Mouse (Mus musculus): ENCODE data around the gene Gfi1.

The Gfi1 gene

DNA sequence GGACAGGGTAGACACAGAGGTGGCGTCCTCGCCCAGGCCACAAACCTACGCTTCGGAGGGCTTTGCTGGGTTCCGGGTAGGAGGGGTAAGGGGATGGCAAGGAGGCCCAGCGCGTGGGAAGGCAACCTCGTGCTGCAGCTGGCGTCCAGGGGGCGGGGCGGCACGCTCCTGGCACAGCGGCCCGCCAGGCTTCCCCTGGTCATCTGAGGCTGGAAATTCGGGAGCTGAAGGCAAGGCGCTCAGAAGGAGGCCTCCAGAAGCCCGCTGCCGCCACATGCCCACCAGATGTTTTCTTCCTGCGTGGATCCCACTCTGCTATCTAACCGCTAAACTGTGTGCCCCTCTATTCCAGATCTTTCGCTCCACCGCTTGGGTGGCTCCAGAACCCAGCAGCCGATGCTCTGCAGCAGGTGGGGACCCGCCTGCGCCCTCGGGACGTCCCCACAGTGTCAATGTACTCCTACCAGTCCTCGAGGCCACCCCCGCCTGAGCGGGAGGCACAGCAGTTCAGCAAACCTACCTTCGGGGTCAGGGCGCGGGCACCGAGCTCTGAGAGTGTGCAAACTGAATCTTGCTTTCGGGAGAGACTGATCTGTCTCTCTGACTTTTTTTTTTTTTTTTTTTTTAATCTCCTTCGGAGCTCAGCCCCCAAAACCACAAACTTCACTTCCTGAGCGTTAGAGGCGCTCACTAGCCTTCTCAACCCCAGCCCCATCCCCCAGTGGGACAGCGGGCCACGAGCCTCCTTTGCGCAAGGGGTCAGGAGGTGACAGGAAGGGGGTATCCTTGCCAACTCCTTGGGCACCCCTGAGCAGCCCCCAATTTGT lies at the start of gene Gfi1:
TSS of gene Gfi1 (minus strand) at position 602 of the 827 bp plus-strand sequence.
- H3K27me3 ChIP-seq (ENCODE audit: insufficient read depth, low read length): peaks cover 80% of the 10 kb centered on the region
- TF ChIP-seq CTCF (conservative IDR thresholded peaks at IDR 0.05; ENCODE audit: low read length): no peak
- TF ChIP-seq NANOG (IDR thresholded peaks at IDR 0.05; ENCODE audit: borderline replicate concordance, low read length): no peak
- TF ChIP-seq POU5F1 (IDR thresholded peaks at IDR 0.05; ENCODE audit: borderline replicate concordance, low read length): no peak
- H3K36me3 ChIP-seq (ENCODE audit: insufficient read depth, low read length): no peaks in the 10 kb centered on the region

DNA sequence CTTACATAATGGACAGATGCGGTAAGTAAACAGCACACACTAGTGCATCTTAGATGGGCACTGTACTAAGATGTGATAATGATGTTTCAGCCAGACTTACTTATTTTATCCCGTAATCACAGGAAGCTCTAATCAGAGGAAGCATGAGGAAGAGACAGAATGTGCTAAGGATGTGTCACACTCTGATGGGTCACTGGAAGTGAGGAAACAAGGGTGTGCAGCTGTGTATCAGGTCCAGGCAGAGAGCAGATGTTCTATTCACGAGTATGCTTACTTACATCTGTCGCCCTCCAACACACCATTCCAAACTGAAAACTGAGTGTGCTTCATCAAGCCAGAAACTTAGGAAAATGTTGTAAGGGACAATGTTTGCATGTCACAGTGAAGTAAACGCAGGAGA lies 46.2 kb upstream of the Gfi1 start:
- TF ChIP-seq NANOG (IDR thresholded peaks at IDR 0.05; ENCODE audit: borderline replicate concordance, low read length) (no peak), POU5F1 (IDR thresholded peaks at IDR 0.05; ENCODE audit: borderline replicate concordance, low read length) (no peak), CTCF (conservative IDR thresholded peaks at IDR 0.05; ENCODE audit: low read length) (no peak)
- H3K27me3 ChIP-seq (ENCODE audit: insufficient read depth, low read length): no peaks in the 10 kb centered on the region
- H3K9me3 ChIP-seq (ENCODE audit: low read length): peaks cover 17% of the 10 kb centered on the region

More for the DNA sequence above, at the start of gene Gfi1:
- Histone ChIP-seq H3K4me3 (replicated peaks; ENCODE audit: low read length) (peak within 1 kb of the TSS; percentile 57), H3K9me3 (ENCODE audit: low read length) (no peaks in the 10 kb centered on the region), H3K4me1 (replicated peaks; ENCODE audit: low read depth, low read length) (peaks cover 48% of the 10 kb centered on the region)

GRCm38 (mm10) chr5:107768224-107768623 lies 42.4 kb upstream of the Gfi1 start:
- Histone ChIP-seq H3K27me3 (ENCODE audit: insufficient read depth, low read length) (no peaks in the 10 kb centered on the region), H3K36me3 (ENCODE audit: insufficient read depth, low read length) (peaks cover 32% of the 10 kb centered on the region), H3K9me3 (ENCODE audit: low read length) (peaks cover 22% of the 10 kb centered on the region), H3K4me1 (replicated peaks; ENCODE audit: low read depth, low read length) (no peaks in the 10 kb centered on the region), H3K4me3 (replicated peaks; ENCODE audit: low read length) (no peak overlapping the region)
- TF ChIP-seq NANOG (IDR thresholded peaks at IDR 0.05; ENCODE audit: borderline replicate concordance, low read length): no peak
- TF ChIP-seq POU5F1 (IDR thresholded peaks at IDR 0.05; ENCODE audit: borderline replicate concordance, low read length): no peak
- no peak for TF ChIP-seq CTCF (conservative IDR thresholded peaks at IDR 0.05; ENCODE audit: low read length)

More for the DNA sequence above, 46.2 kb upstream of the Gfi1 start:
- Histone ChIP-seq H3K4me3 (replicated peaks; ENCODE audit: low read length) (no peak overlapping the region), H3K36me3 (ENCODE audit: insufficient read depth, low read length) (peaks cover 22% of the 10 kb centered on the region), H3K4me1 (replicated peaks; ENCODE audit: low read depth, low read length) (no peaks in the 10 kb centered on the region)

- Histone ChIP-seq H3K4me1 (replicated peaks; ENCODE audit: low read depth, low read length) (no peaks in the 10 kb centered on the region), H3K36me3 (ENCODE audit: insufficient read depth, low read length) (peaks cover 26% of the 10 kb centered on the region), H3K9me3 (ENCODE audit: low read length) (peaks cover 22% of the 10 kb centered on the region), H3K4me3 (replicated peaks; ENCODE audit: low read length) (no peak overlapping the region), H3K27me3 (ENCODE audit: insufficient read depth, low read length) (no peaks in the 10 kb centered on the region)
- TF ChIP-seq POU5F1 (IDR thresholded peaks at IDR 0.05; ENCODE audit: borderline replicate concordance, low read length) (no peak), NANOG (IDR thresholded peaks at IDR 0.05; ENCODE audit: borderline replicate concordance, low read length) (no peak), CTCF (conservative IDR thresholded peaks at IDR 0.05; ENCODE audit: low read length) (no peak)
These were observed 40.1 kb upstream of the Gfi1 start for GRCm38 (mm10) chr5:107765946-107766345.

- H3K36me3 ChIP-seq (ENCODE audit: insufficient read depth, low read length): peaks cover 23% of the 10 kb centered on the region
- H3K4me1 ChIP-seq (replicated peaks; ENCODE audit: low read depth, low read length): no peaks in the 10 kb centered on the region
- no peaks in the 10 kb centered on the region for H3K27me3 ChIP-seq (ENCODE audit: insufficient read depth, low read length)
- H3K9me3 ChIP-seq (ENCODE audit: low read length): peaks cover 22% of the 10 kb centered on the region
- TF ChIP-seq CTCF (conservative IDR thresholded peaks at IDR 0.05; ENCODE audit: low read length) (no peak), NANOG (IDR thresholded peaks at IDR 0.05; ENCODE audit: borderline replicate concordance, low read length) (no peak), POU5F1 (IDR thresholded peaks at IDR 0.05; ENCODE audit: borderline replicate concordance, low read length) (no peak)
- H3K4me3 ChIP-seq (replicated peaks; ENCODE audit: low read length): no peak overlapping the region
These were observed 38.6 kb upstream of the Gfi1 start for GRCm38 (mm10) chr5:107764486-107764885.

GRCm38 (mm10) chr5:107763674-107764073 lies 37.8 kb upstream of the Gfi1 start:
- Histone ChIP-seq H3K27me3 (ENCODE audit: insufficient read depth, low read length) (no peaks in the 10 kb centered on the region), H3K36me3 (ENCODE audit: insufficient read depth, low read length) (peaks cover 27% of the 10 kb centered on the region), H3K9me3 (ENCODE audit: low read length) (peaks cover 19% of the 10 kb centered on the region), H3K4me1 (replicated peaks; ENCODE audit: low read depth, low read length) (no peaks in the 10 kb centered on the region), H3K4me3 (replicated peaks; ENCODE audit: low read length) (no peak overlapping the region)
- TF ChIP-seq NANOG (IDR thresholded peaks at IDR 0.05; ENCODE audit: borderline replicate concordance, low read length) (no peak), CTCF (conservative IDR thresholded peaks at IDR 0.05; ENCODE audit: low read length) (no peak), POU5F1 (IDR thresholded peaks at IDR 0.05; ENCODE audit: borderline replicate concordance, low read length) (no peak)

DNA sequence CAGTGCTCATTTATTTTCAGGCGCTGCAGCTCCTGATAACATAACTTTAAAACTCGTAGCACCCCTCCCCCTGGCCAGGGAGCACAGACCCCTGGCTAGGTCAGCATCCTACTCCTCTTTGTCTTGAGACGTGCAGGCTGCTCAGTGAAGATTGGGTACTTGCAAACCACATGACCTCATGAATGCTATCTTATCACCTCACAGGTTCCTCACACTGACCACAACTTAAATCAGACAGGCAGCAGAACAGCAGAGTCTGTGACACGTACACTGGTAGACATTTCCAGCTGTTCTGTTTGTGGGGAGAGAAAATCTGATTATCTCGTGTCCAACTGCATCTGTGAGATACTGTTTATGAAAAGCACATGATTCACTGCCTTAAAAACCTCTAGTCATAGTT lies 33.3 kb upstream of the Gfi1 start:
- Histone ChIP-seq H3K27me3 (ENCODE audit: insufficient read depth, low read length) (no peaks in the 10 kb centered on the region), H3K4me3 (replicated peaks; ENCODE audit: low read length) (no peak overlapping the region), H3K4me1 (replicated peaks; ENCODE audit: low read depth, low read length) (0 out of 2 replicates have a peak, but pooled peaks cover 3% of the 10 kb centered on the region), H3K9me3 (ENCODE audit: low read length) (no peaks in the 10 kb centered on the region), H3K36me3 (ENCODE audit: insufficient read depth, low read length) (peaks cover 18% of the 10 kb centered on the region; the same call in 1 of the 2 replicates)
- TF ChIP-seq CTCF (conservative IDR thresholded peaks at IDR 0.05; ENCODE audit: low read length) (no peak), NANOG (IDR thresholded peaks at IDR 0.05; ENCODE audit: borderline replicate concordance, low read length) (no peak), POU5F1 (IDR thresholded peaks at IDR 0.05; ENCODE audit: borderline replicate concordance, low read length) (no peak)

DNA sequence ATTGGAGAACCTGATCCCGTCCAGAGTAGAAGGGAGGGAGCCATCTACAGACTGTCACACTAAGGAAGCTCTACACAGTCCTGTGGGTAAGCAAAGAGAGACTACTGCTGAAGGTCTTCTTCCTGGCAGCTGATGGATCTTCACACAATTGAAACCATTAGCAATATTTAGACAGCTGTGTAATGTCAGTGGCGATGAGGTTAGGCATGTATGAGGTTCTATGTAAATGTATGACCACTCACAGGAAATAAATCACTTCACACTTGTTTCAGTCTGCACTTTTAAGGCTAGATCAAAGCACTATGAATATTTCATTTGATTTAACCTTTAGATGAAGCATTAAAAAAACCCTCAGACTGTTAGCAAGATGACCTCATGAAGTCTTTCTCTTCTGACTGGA lies 30.2 kb upstream of the Gfi1 start:
- peaks cover 18% of the 10 kb centered on the region; the same call in 1 of the 2 replicates for H3K36me3 ChIP-seq (ENCODE audit: insufficient read depth, low read length)
- H3K9me3 ChIP-seq (ENCODE audit: low read length): no peaks in the 10 kb centered on the region
- TF ChIP-seq POU5F1 (IDR thresholded peaks at IDR 0.05; ENCODE audit: borderline replicate concordance, low read length): no peak
- TF ChIP-seq NANOG (IDR thresholded peaks at IDR 0.05; ENCODE audit: borderline replicate concordance, low read length): no peak
- TF ChIP-seq CTCF (conservative IDR thresholded peaks at IDR 0.05; ENCODE audit: low read length): no peak
- H3K4me1 ChIP-seq (replicated peaks; ENCODE audit: low read depth, low read length): 0 out of 2 replicates have a peak, but pooled peaks cover 3% of the 10 kb centered on the region
- no peak overlapping the region for H3K4me3 ChIP-seq (replicated peaks; ENCODE audit: low read length)
- no peaks in the 10 kb centered on the region for H3K27me3 ChIP-seq (ENCODE audit: insufficient read depth, low read length)
